Mouse (Mus musculus) ES-E14 (cell line): ENCODE results near the gene Ccnjl. TPM values are rescaled to one million over a fixed set of nuclear protein-coding genes. Genes with fewer than 3 reads are reported as not detected.

Experiments
- DNase-seq: peaks from one replicate; pipeline ENCODE4 v3.0.0-alpha.2; 2013; ENCODE audit warnings: low read depth, low spot score
- H3K27ac ChIP-seq: 2 replicates; pipeline ENCODE4 v1.5.1; 2012; ENCODE audit warnings: low read depth, mild to moderate bottlenecking, low read length, moderate library complexity, mixed read lengths; ENCODE audit not compliant: poor library complexity, insufficient read depth, severe bottlenecking
- H3K36me3 ChIP-seq: 2 replicates; pipeline ENCODE4 v1.6.1; 2012; ENCODE audit warnings: mild to moderate bottlenecking, low read length, moderate library complexity, mixed read lengths; ENCODE audit not compliant: control insufficient read depth, poor library complexity, insufficient read depth, severe bottlenecking
- H3K4me1 ChIP-seq, 2 experiments: fragments of 150-350 bp in 1 of 2; sonication (generic) in 1 of 2; 2 replicates each; pipeline ENCODE4 v1.6.1; 2012; ENCODE audit warnings: low read length in 2 of 2, mild to moderate bottlenecking in 1 of 2, mixed read lengths in 1 of 2; ENCODE audit not compliant: control insufficient read depth in 2 of 2, insufficient read depth in 2 of 2, poor library complexity in 1 of 2
- H3K4me3 ChIP-seq, 2 experiments: fragments of 150-350 bp in 1 of 2; sonication (generic) in 1 of 2; 2 replicates each; pipeline ENCODE4 v1.5.1; 2012; ENCODE audit warnings: low read length in 2 of 2, low read depth in 1 of 2, mild to moderate bottlenecking in 1 of 2, mixed read lengths in 1 of 2; ENCODE audit not compliant: insufficient read depth in 1 of 2, poor library complexity in 1 of 2, severe bottlenecking in 1 of 2
- H3K9ac ChIP-seq: 2 replicates; pipeline ENCODE4 v1.6.1; 2012; ENCODE audit warnings: low read depth, mild to moderate bottlenecking, low read length, mixed read lengths; ENCODE audit not compliant: poor library complexity, insufficient read depth, severe bottlenecking
- H3K9me3 ChIP-seq: fragments of 150-350 bp; sonication (generic); 2 replicates; pipeline ENCODE4 v1.6.1; 2012; ENCODE audit warnings: low read depth, mild to moderate bottlenecking, low read length; ENCODE audit not compliant: control insufficient read depth, insufficient read depth
- CHD2 ChIP-seq: IDR thresholded peaks from 2 replicates; pipeline ENCODE4 v1.6.1; 2014; ENCODE audit warnings: mild to moderate bottlenecking, low read depth, low read length, inconsistent platforms
- HCFC1 ChIP-seq: IDR thresholded peaks from 2 replicates; pipeline ENCODE4 v1.6.1; 2012; ENCODE audit warnings: low read length, inconsistent platforms, borderline replicate concordance; ENCODE audit not compliant: insufficient read depth
- MAFK ChIP-seq: IDR thresholded peaks from 2 replicates; pipeline ENCODE4 v1.6.1; 2014; ENCODE audit warnings: mild to moderate bottlenecking, low read depth, low read length, inconsistent platforms; ENCODE audit not compliant: insufficient read depth
- ZC3H11A ChIP-seq: IDR thresholded peaks from 2 replicates; pipeline ENCODE4 v1.6.1; 2012; ENCODE audit warnings: low read depth, mild to moderate bottlenecking, inconsistent platforms, low read length, borderline replicate concordance
- ZNF384 ChIP-seq: IDR thresholded peaks from 2 replicates; pipeline ENCODE4 v1.6.1; 2012; ENCODE audit warnings: low read depth, low read length, inconsistent platforms
- in situ Hi-C, 2 experiments: fragments of 600-800 bp; cut with MboI; formaldehyde crosslinking; loops; one replicate each; pipeline ENCODE4 v1.15.1; 2025; ENCODE audit warnings: low sequenced_read_pairs in 2 of 2, inconsistent platforms in 1 of 2; ENCODE audit not compliant: unreplicated experiment in 2 of 2
- total RNA-seq: library from RNA; depleted of rRNA; stranded (reverse); fragments of 300-350 nt; gene quantifications from 2 replicates; pipeline ENCODE4 v1.2.3, GENCODE M21; 2012

Gene Ccnjl
- total RNA-seq, 1 experiment, result 1.0 TPM

GRCm38 (mm10) chr11:43544819-43545218 lies 16.2 kb downstream of the Ccnjl start:
- no peak for DNase-seq
- no peak overlapping the region for H3K9ac ChIP-seq
- TF ChIP-seq ZC3H11A, result no peak
- no peak for TF ChIP-seq ZNF384
- TF ChIP-seq CHD2, result no peak
- no peak for TF ChIP-seq MAFK
- TF ChIP-seq HCFC1, result no peak
- H3K36me3 ChIP-seq, result no peaks in the 10 kb centered on the region
- no peaks in the 10 kb centered on the region for H3K9me3 ChIP-seq
- H3K4me1 ChIP-seq, result peaks cover 0 to 7% of the 10 kb centered on the region in 2 experiments; a peak in 1 of 4 replicates
- in situ Hi-C loops, result no loop called here
- no peak overlapping the region for H3K27ac ChIP-seq
- no peak overlapping the region for H3K4me3 ChIP-seq

GRCm38 (mm10) chr11:43545873-43546475 lies 17.4 kb downstream of the Ccnjl start:
- DNase-seq, result no peak
- H3K36me3 ChIP-seq, result no peaks in the 10 kb centered on the region
- no peaks in the 10 kb centered on the region for H3K9me3 ChIP-seq
- H3K4me1 ChIP-seq, result peaks cover 0 to 7% of the 10 kb centered on the region in 2 experiments; a peak in 1 of 4 replicates
- in situ Hi-C loops, result no loop called here
- no peak overlapping the region for H3K9ac ChIP-seq
- H3K4me3 ChIP-seq, result no peak overlapping the region
- no peak overlapping the region for H3K27ac ChIP-seq
- TF ChIP-seq HCFC1 (no peak), CHD2 (no peak), ZC3H11A (no peak), MAFK (no peak), ZNF384 (no peak)

DNA sequence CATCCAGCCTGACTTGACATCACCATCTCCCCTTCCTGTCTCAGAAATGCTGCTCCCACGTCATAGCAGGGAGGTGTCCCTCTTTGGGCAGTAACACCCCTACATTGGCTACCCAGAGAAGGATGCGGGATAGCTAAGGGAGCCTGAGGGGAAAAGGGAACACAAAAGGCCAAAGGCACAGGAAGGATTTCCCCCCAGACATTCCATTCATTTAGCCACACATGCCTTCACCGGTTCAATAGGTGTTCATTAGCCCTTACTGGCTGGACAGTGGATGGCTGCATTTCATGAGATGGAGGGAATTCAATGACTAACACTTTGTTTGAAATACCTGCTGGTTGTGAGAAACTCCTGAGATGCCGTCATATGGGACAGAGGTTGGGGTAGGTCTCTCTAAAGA lies 18.1 kb downstream of the Ccnjl start:
- Histone ChIP-seq H3K4me1 (peaks cover 0 to 7% of the 10 kb centered on the region in 2 experiments; a peak in 1 of 4 replicates), H3K9me3 (no peaks in the 10 kb centered on the region), H3K27ac (no peak overlapping the region), H3K4me3 (no peak overlapping the region), H3K9ac (no peak overlapping the region), H3K36me3 (no peaks in the 10 kb centered on the region)
- TF ChIP-seq CHD2 (no peak), ZNF384 (no peak), HCFC1 (no peak), MAFK (no peak), ZC3H11A (no peak)
- no peak for DNase-seq
- in situ Hi-C loops, result no loop called here

DNA sequence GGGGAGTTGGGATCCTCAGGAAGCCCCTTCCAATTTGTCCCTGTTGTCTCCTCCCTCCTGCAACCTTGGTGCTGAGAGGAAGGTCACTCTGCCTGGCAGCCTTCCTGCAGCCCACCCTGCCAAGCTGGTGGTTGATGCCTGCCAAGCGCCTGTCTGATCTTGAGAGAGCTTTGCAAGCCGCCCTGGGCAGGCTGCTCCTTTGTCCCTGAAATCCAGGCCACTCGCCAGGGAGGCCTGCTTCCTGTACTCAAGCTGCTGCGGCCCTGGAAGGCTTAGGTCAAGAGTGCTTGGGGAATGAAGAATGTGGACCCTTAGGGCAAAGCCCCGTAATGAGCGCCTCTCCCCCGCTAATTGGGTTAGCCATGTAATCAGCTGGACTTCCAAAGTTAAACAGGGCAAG lies 19.6 kb downstream of the Ccnjl start:
- Histone ChIP-seq H3K27ac (no peak overlapping the region), H3K4me3 (no peak overlapping the region), H3K4me1 (peaks cover 0 to 7% of the 10 kb centered on the region in 2 experiments; a peak in 1 of 4 replicates), H3K36me3 (no peaks in the 10 kb centered on the region), H3K9me3 (no peaks in the 10 kb centered on the region), H3K9ac (no peak overlapping the region; the same call in 1 of the 2 replicates)
- no peak for TF ChIP-seq ZC3H11A
- TF ChIP-seq MAFK, result no peak
- TF ChIP-seq ZNF384, result no peak
- TF ChIP-seq CHD2, result no peak
- no peak for TF ChIP-seq HCFC1
- in situ Hi-C loops, result no loop called here
- no peak for DNase-seq
